Mouse (Mus musculus): ENCODE data around the gene Wbp1.

GRCm38 (mm10) chr6:83166243-83166630 is 44.9 kb upstream of the Wbp1 start:
- TF ChIP-seq CTCF (conservative IDR thresholded peaks at IDR 0.05 in 1 of 2, IDR thresholded peaks at IDR 0.05 in 1 of 2; ENCODE audit: low read depth in 2 of 2, low read length in 2 of 2) (no peak), POLR2A (IDR thresholded peaks at IDR 0.05; ENCODE audit: low read depth, low read length) (no peak), ETS1 (conservative IDR thresholded peaks at IDR 0.05; ENCODE audit: low read depth, low read length) (no peak), MAX (IDR thresholded peaks at IDR 0.05; ENCODE audit: low read length) (no peak), TCF12 (IDR thresholded peaks at IDR 0.05; ENCODE audit: low read depth, low read length) (no peak), KAT2A (IDR thresholded peaks at IDR 0.05; ENCODE audit: insufficient replicate concordance, low read length) (no peak)
